Mouse (Mus musculus) mouse trophoblast stem cell (cell line): Measurements from ENCODE around the gene Wfdc11.
"Not testable (repeated sequence)": the region's sequence is repeated elsewhere in the genome, so short reads cannot be mapped to it uniquely, and the experiment has no call there.

Source experiments
- in situ Hi-C, 2 experiments: fragments of 300-500 bp; cut with MseI, MboI; formaldehyde crosslinking; loops; 2 replicates in 1 of 2; 3 replicates in 1 of 2; pipeline ENCODE4 v1.15.1; 2025

The Wfdc11 gene

GRCm38 (mm10) chr2:164641881-164642673, 31.8 kb downstream of the Wfdc11 start:
- in situ Hi-C loops = no loop called here

- in situ Hi-C loops = no loop called here
Observed at GRCm38 (mm10) chr2:164641129-164641528, 32.8 kb downstream of the Wfdc11 start.

- in situ Hi-C loops = no loop called here
Observed at GRCm38 (mm10) chr2:164638696-164639095, 35.2 kb downstream of the Wfdc11 start, which contains the start of gene Wfdc16. Wfdc16 (minus strand) TSS chr2:164638796.

GRCm38 (mm10) chr2:164635266-164635665, 38.6 kb downstream of the Wfdc11 start:
- in situ Hi-C loops = no loop called here

GRCm38 (mm10) chr2:164621775-164622174, 52.1 kb downstream of the Wfdc11 start:
- in situ Hi-C loops = no loop called here

GRCm38 (mm10) chr2:164619050-164619449, 54.8 kb downstream of the Wfdc11 start:
- in situ Hi-C loops = no loop called here

- in situ Hi-C loops = no loop called here
Observed at GRCm38 (mm10) chr2:164615386-164615785, 58.5 kb downstream of the Wfdc11 start.

GRCm38 (mm10) chr2:164613471-164613870, 60.4 kb downstream of the Wfdc11 start, which contains the start of the genes Wfdc6b and Wfdc8:
Wfdc6b (plus strand) TSS chr2:164613522.
Wfdc8 (minus strand) TSS chr2:164613626.
- in situ Hi-C loops = not testable (repeated sequence)
